Mouse (Mus musculus) heart, postnatal 25 days (tissue): ENCODE data around the gene Chchd4. TPM values are rescaled to one million over a fixed set of nuclear protein-coding genes. Genes with fewer than 3 reads are reported as not detected.
"Not testable (repeated sequence)": the region's sequence is repeated elsewhere in the genome, so short reads cannot be mapped to it uniquely, and the experiment has no call there.

Source experiments
- DNase-seq: peaks from one replicate; pipeline ENCODE4 v3.0.0; 2022; ENCODE audit warnings: low spot score
- intact Hi-C: fragments of 180-260 bp; cut with DNase I; formaldehyde crosslinking; loops from one replicate; pipeline ENCODE4 v1.15.1; 2025
- total RNA-seq, 2 experiments: library from RNA; stranded (reverse); gene quantifications; 2 replicates each; pipeline ENCODE4 v1.2.3; 2021

The Chchd4 gene
- total RNA-seq, 2 experiments from 2014 or later, result 15.3 to 15.7 TPM

DNA sequence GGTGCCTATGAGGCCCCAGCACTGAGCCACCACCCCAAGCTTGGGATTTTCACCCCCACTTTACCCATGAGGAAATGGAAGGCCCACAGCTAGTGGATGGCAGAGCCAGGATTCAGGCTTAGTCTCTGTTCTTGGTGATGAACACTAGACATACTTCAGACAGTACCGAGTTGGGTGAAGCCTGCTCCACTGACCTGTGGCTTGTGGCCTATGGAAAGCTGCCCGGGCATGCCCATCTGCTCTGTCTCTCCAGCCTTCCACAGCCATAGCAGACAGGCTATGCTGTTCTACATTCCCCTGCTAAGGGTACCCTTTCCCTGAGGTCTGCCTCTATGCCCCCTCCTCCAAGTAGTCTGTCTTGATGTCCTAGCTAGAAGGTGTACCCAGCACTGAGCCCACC lies 3.2 kb upstream of the Chchd4 start:
- intact Hi-C loops, result no loop called here
- DNase-seq, result no peak

GRCm38 (mm10) chr6:91474441-91475190 lies 1.3 kb upstream of the Chchd4 start:
- intact Hi-C loops, result loop anchor here (2.0 kb wide), 1 partner anchor 40 kb away; the partner anchor contains the start of genes Lsm3 and Xpc
- DNase-seq, result no peak

- no peak for DNase-seq
- intact Hi-C loops, result loop anchor here (2.0 kb wide), 2 partner anchors 33 to 41 kb away; partner anchors contain the start of genes Lsm3 and Xpc
Observed at GRCm38 (mm10) chr6:91473805-91474440, 577 bp upstream of the Chchd4 start.

- DNase-seq, result no peak
- intact Hi-C loops, result loop anchor here (2.0 kb wide), 1 partner anchor 32 kb away; no protein-coding TSS in a partner anchor
Observed at GRCm38 (mm10) chr6:91472319-91472718, 1.0 kb downstream of the Chchd4 start.

DNA sequence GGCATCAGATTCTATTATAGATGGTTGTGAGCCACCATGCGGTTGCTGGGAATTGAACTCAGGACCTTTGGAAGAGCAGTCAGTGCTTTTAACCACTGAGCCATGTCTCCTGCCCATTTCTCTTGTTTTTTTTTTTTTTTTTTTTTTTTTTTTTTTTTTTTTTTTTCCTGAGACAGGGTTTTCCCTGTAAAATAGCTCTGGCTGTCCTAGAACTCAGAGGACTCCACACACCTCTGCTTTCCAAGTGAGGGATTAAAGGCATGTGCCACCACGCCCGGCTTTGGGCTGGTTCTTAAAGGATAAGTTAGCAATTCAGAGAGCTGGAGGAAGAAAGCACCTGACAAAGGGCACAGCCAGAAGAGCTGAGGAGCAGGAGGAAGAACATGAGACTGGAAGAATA lies 1.9 kb downstream of the Chchd4 start:
- intact Hi-C loops, DNase-seq: not testable (repeated sequence)

GRCm38 (mm10) chr6:91470712-91471111 lies 2.6 kb downstream of the Chchd4 start:
- DNase-seq, result no peak
- intact Hi-C loops, result no loop called here

DNA sequence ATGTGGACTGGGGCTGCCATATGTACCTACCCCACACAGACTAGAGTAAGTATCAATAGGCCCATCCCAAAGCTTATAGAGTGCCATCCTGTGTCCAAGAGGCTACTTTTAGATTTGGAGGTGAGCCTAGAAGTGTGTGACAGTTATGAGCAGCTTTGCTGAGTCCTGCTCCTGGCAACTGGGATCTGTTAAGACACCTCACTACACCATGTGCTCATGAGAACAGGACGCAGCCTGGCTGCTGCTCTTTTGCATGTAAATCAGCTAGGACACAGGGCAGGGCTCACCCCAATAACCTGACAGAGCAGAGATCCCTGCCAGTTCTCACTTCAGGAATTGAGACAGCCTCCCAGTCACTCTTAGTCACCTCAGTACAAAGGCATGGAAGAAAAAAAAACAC lies 6.2 kb downstream of the Chchd4 start:
- DNase-seq, result no peak
- intact Hi-C loops, result no loop called here

- intact Hi-C loops, result no loop called here
Observed at GRCm38 (mm10) chr6:91465756-91466155, 7.6 kb downstream of the Chchd4 start.

DNA sequence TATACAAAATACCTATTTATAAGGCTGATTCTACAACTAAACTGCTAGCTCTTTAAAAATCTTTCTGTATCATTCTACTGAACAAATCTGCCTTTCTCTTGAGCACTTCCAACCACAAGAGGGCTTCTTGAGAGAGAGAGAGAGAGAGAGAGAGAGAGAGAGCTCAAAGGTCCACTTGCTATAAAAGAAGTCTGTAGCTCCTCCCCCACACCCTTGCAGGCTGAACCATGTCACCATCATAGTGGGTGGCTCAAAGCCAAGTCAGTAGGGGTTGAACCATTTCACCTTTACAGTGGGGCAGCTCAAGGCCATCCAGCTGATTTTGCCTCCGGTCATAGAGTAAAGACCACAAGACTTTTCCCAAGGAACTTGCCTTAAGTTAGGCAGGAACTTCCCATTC lies 13.9 kb downstream of the Chchd4 start:
- intact Hi-C loops, result no loop called here
- DNase-seq, result no peak

More at GRCm38 (mm10) chr6:91465756-91466155, 7.6 kb downstream of the Chchd4 start:
- DNase-seq, result no peak

GRCm38 (mm10) chr6:91454546-91454945 lies 18.8 kb downstream of the Chchd4 start:
- intact Hi-C loops, result no loop called here

DNA sequence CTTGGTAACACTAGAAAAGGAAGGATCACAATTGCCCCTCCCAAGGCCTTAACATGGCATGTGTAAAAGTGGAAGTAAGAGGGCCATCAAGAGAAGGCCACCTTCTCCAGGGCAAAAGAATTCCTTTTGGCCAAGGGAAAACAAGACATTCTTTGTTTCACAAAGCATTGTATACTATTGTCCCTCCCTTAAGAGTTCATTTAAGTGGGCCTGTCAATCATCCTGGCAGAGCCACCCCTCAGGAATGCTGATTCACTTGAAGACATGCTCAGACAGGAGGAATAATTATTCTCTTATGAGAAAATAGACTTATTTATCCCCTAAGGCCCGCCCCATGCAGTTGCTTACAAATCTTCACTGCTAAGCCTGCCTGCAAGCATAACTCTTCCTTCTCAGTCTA lies 21.3 kb downstream of the Chchd4 start:
- intact Hi-C loops, result no loop called here
- no peak for DNase-seq

More at GRCm38 (mm10) chr6:91454546-91454945, 18.8 kb downstream of the Chchd4 start:
- DNase-seq, result no peak

GRCm38 (mm10) chr6:91449472-91450225 lies 23.7 kb downstream of the Chchd4 start:
- no peak for DNase-seq
- intact Hi-C loops, result no loop called here

DNA sequence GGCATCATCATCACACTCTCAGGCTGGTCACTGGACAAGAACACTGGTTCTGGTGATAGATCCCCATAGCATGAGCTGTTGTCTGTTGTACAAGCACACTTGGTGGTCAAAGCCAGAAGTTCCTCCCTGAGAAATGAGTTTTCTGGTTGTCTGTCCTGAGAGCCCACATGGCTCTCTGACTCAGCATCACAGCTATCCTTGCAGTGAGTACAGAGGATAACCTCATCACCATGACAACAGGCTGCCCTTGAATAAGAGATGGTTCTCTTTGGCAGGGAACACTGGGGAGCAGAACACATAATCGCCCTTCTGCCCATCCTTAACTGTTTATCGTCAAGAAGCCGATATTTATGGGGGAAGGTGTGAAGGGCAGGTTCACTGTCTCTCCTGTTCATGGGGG lies 28.0 kb downstream of the Chchd4 start:
- no peak for DNase-seq
- intact Hi-C loops, result no loop called here

DNA sequence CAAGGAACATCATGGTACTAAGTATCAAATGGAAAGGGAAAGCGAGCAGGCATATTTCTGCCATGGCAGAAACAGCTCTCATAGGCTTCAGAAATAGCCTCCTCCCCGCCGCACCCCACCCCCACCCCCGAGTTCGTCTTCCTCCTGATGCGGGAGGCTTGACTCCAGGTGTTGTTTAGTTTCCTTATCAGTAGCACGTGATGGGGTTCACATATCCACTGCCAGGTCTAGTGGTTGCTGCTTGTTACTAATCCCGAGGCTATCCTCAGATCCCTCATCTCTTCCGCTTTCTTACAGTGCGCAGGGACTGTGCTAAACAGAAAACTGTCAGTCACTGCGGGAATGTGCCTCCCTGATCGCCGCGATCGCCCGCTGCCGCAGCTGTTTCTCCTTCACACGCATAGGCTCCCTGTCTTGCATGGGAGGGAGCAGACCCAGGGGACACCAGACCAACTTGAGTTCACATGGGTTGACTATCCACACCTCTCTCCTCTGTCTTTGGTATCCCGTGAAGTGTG lies 32.1 kb downstream of the Chchd4 start:
- DNase-seq, result no peak
- intact Hi-C loops, result loop anchor here (2.0 kb wide), 2 partner anchors 32 to 74 kb away; partner anchors contain the start of genes Chchd4, Lsm3, Tmem43 and Xpc

- DNase-seq, result peak; percentile 84
- intact Hi-C loops, result loop anchor here (2.0 kb wide), 2 partner anchors 32 to 74 kb away; partner anchors contain the start of genes Chchd4, Lsm3, Tmem43 and Xpc
Observed at GRCm38 (mm10) chr6:91440474-91441144, 32.7 kb downstream of the Chchd4 start.

DNA sequence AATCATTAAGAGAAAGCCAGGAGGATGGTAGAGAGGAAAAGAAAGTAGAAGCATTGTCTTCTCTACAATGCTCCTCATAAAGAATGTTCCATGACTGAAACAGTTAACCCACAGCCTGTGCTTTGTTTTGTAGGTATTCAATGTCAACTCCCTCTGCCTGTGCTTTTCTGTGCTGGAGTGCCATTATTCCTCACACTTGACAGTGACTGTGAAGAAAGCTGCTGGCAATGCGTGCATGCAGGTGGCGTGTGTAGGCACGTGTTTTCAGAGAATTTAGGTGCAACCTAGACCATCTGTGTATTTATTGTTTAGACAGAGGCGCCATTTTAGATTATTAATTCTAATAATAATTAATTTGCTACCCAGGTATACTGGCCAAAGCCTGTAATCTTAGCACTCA lies 49.2 kb downstream of the Chchd4 start:
- no peak for DNase-seq
- intact Hi-C loops, result no loop called here

- intact Hi-C loops, result no loop called here
- DNase-seq, result no peak
Observed at GRCm38 (mm10) chr6:91421629-91422028, 51.7 kb downstream of the Chchd4 start.

DNA sequence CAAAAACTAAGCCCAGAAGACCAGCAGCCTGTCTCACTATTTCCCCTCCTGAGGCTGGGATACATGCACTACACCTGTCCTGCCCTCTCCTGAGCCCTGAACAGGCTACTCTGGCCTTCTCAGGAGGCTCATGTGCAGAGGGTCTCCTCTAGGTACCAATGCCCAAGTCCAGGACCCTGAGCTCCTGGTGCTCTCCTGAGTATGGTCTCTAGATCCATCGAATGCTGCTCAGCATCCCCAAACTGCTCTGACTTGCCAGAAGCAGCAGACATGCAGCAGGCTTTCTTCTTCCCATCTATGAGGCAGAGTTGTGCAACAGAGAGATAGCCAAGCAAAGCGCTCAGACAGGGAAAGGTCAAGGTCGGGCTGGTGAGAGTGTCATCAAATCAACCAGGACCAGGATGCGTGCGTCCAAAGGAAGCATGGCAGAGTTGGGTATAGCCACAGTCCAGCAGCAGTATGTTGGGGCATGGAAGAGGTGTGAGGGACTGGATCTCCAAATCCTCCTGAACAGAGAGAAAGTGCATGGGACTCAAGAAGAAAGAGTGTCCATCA lies 56.0 kb downstream of the Chchd4 start:
- intact Hi-C loops, result no loop called here

GRCm38 (mm10) chr6:91416146-91416545 lies 57.2 kb downstream of the Chchd4 start:
- no peak for DNase-seq
- intact Hi-C loops, result no loop called here

More for the DNA sequence above, 56.0 kb downstream of the Chchd4 start:
- DNase-seq, result no peak
